Mouse (Mus musculus): ENCODE results near the gene Kmt2b. TPM values are rescaled to one million over a fixed set of nuclear protein-coding genes. Genes with fewer than 3 reads are reported as not detected.

Kmt2b gene
- total and polyA plus RNA-seq, 3 experiments, result 8.4 to 32.8 (median 17.2) TPM

- no peaks in the 10 kb centered on the region for H3K27me3 ChIP-seq (replicated peaks)
Observed at GRCm38 (mm10) chr7:30585170-30585569, 3.4 kb downstream of the Kmt2b start.

GRCm38 (mm10) chr7:30584339-30584738, 4.2 kb downstream of the Kmt2b start:
- Histone ChIP-seq H3K4me2 (ENCODE audit: insufficient read depth, low read depth, poor library complexity, severe bottlenecking) (no peak overlapping the region), H3K36me3 (replicated peaks in 1 of 2; ENCODE audit: control insufficient read depth in 1 of 2, insufficient read depth in 1 of 2, low read length in 1 of 2) (peaks cover 75 to 78% of the 10 kb centered on the region in 2 experiments), H3K9me3 (replicated peaks; ENCODE audit: low read length) (no peaks in the 10 kb centered on the region), H3K27ac (ENCODE audit: insufficient read depth, low read depth) (no peak overlapping the region), H3K4me3 (replicated peaks in 1 of 3; ENCODE audit: low read depth in 2 of 3, low read length in 2 of 3, poor library complexity in 1 of 3) (no peak overlapping the region), H3K9ac (ENCODE audit: insufficient read depth, low read depth) (no peak overlapping the region), H3K4me1 (ENCODE audit: control insufficient read depth in 1 of 2, insufficient read depth in 2 of 2) (peaks cover 3 to 14% of the 10 kb centered on the region in 2 experiments; a peak in 3 of 4 replicates), H3K27me3 (replicated peaks) (no peaks in the 10 kb centered on the region), H3K79me2 (replicated peaks; ENCODE audit: control insufficient read depth, extremely low read depth, insufficient read depth, poor library complexity, severe bottlenecking) (peaks cover 27% of the 10 kb centered on the region)
- in situ Hi-C loops (cut with MboI; ENCODE audit: low pct_ligation_motif_present, low pct_unique_long_range_greater_than_20kb, low sequenced_read_pairs), result no loop called here
- dilution Hi-C loops (cut with MboI; ENCODE audit: extremely low pct_ligation_motif_present, extremely low pct_unique_long_range_greater_than_20kb, low sequenced_read_pairs), result no loop called here
- no peak for DNase-seq (ENCODE audit: extremely low read depth)
- TF ChIP-seq POLR2AphosphoS2 (IDR thresholded peaks at IDR 0.05; ENCODE audit: low read depth, low read length), result no peak

More at GRCm38 (mm10) chr7:30585170-30585569, 3.4 kb downstream of the Kmt2b start:
- TF ChIP-seq ZMIZ1 (IDR thresholded peaks at IDR 0.05; ENCODE audit: low read depth, low read length), result no peak
- no peak for TF ChIP-seq POLR2A (IDR thresholded peaks at IDR 0.05; ENCODE audit: low read depth, low read length)
- no peak for TF ChIP-seq IRF4 (IDR thresholded peaks at IDR 0.05; ENCODE audit: low read depth, low read length)
- TF ChIP-seq MXI1 (IDR thresholded peaks at IDR 0.05; ENCODE audit: low read depth, low read length), result no peak
- TF ChIP-seq MAX (IDR thresholded peaks at IDR 0.05; ENCODE audit: low read length), result no peak
- no peak for TF ChIP-seq JUND (conservative IDR thresholded peaks at IDR 0.05; ENCODE audit: low read depth, low read length)
- TF ChIP-seq USF1 (IDR thresholded peaks at IDR 0.05; ENCODE audit: low read depth, low read length), result no peak
- no peak for TF ChIP-seq JUN (IDR thresholded peaks at IDR 0.05; ENCODE audit: insufficient read depth, low read depth, low read length)
- TF ChIP-seq RCOR1 (conservative IDR thresholded peaks at IDR 0.05; ENCODE audit: low read depth, low read length), result no peak
- TF ChIP-seq TBP (conservative IDR thresholded peaks at IDR 0.05; ENCODE audit: low read depth, low read length), result no peak
- no peak for TF ChIP-seq NELFE (IDR thresholded peaks at IDR 0.05; ENCODE audit: low read depth, low read length)
- no peak for TF ChIP-seq UBTF (IDR thresholded peaks at IDR 0.05; ENCODE audit: low read depth, low read length)
- Histone ChIP-seq H3K4me2 (ENCODE audit: insufficient read depth, low read depth, poor library complexity, severe bottlenecking) (no peak overlapping the region), H3K79me2 (replicated peaks; ENCODE audit: control insufficient read depth, extremely low read depth, insufficient read depth, poor library complexity, severe bottlenecking) (peaks cover 31% of the 10 kb centered on the region), H3K27ac (ENCODE audit: insufficient read depth, low read depth) (no peak overlapping the region), H3K4me1 (ENCODE audit: control insufficient read depth in 1 of 2, insufficient read depth in 2 of 2) (peaks cover 3 to 18% of the 10 kb centered on the region in 2 experiments; a peak in 3 of 4 replicates), H3K9ac (ENCODE audit: insufficient read depth, low read depth) (no peak overlapping the region), H3K4me3 (replicated peaks in 1 of 3; ENCODE audit: low read depth in 2 of 3, low read length in 2 of 3, poor library complexity in 1 of 3) (no peak overlapping the region), H3K36me3 (replicated peaks in 1 of 2; ENCODE audit: control insufficient read depth in 1 of 2, insufficient read depth in 1 of 2, low read length in 1 of 2) (peaks cover 67 to 74% of the 10 kb centered on the region in 2 experiments), H3K9me3 (replicated peaks; ENCODE audit: low read length) (no peaks in the 10 kb centered on the region)
- dilution Hi-C loops (cut with MboI; ENCODE audit: extremely low pct_ligation_motif_present, extremely low pct_unique_long_range_greater_than_20kb, low sequenced_read_pairs), result no loop called here
- in situ Hi-C loops (cut with MboI; ENCODE audit: low pct_ligation_motif_present, low pct_unique_long_range_greater_than_20kb, low sequenced_read_pairs), result no loop called here
- no peak for DNase-seq (ENCODE audit: extremely low read depth)

GRCm38 (mm10) chr7:30581547-30581946, 7.0 kb downstream of the Kmt2b start:
- Histone ChIP-seq H3K27ac (ENCODE audit: insufficient read depth, low read depth) (no peak overlapping the region), H3K9ac (ENCODE audit: insufficient read depth, low read depth) (no peak overlapping the region), H3K27me3 (replicated peaks) (no peaks in the 10 kb centered on the region), H3K4me2 (ENCODE audit: insufficient read depth, low read depth, poor library complexity, severe bottlenecking) (no peak overlapping the region), H3K79me2 (replicated peaks; ENCODE audit: control insufficient read depth, extremely low read depth, insufficient read depth, poor library complexity, severe bottlenecking) (peaks cover 7% of the 10 kb centered on the region), H3K4me3 (replicated peaks in 1 of 3; ENCODE audit: low read depth in 2 of 3, low read length in 2 of 3, poor library complexity in 1 of 3) (no peak overlapping the region), H3K9me3 (replicated peaks; ENCODE audit: low read length) (no peaks in the 10 kb centered on the region), H3K4me1 (ENCODE audit: control insufficient read depth in 1 of 2, insufficient read depth in 2 of 2) (peaks cover under 1 to 4% of the 10 kb centered on the region in 2 experiments; a peak in 2 of 4 replicates), H3K36me3 (replicated peaks in 1 of 2; ENCODE audit: control insufficient read depth in 1 of 2, insufficient read depth in 1 of 2, low read length in 1 of 2) (peaks cover 98% of the 10 kb centered on the region in 2 experiments)
- dilution Hi-C loops (cut with MboI; ENCODE audit: extremely low pct_ligation_motif_present, extremely low pct_unique_long_range_greater_than_20kb, low sequenced_read_pairs), result no loop called here
- TF ChIP-seq CHD2 (IDR thresholded peaks at IDR 0.05; ENCODE audit: low read length) (no peak), RCOR1 (conservative IDR thresholded peaks at IDR 0.05; ENCODE audit: low read depth, low read length) (no peak), SIN3A (IDR thresholded peaks at IDR 0.05; ENCODE audit: low read length) (no peak), BHLHE40 (IDR thresholded peaks at IDR 0.05; ENCODE audit: low read depth, low read length) (no peak), POLR2A (IDR thresholded peaks at IDR 0.05; ENCODE audit: low read depth, low read length) (no peak), KAT2A (IDR thresholded peaks at IDR 0.05; ENCODE audit: insufficient replicate concordance, low read length) (no peak), NELFE (IDR thresholded peaks at IDR 0.05; ENCODE audit: low read depth, low read length) (no peak), MAFK (IDR thresholded peaks at IDR 0.05; ENCODE audit: insufficient replicate concordance, low read length) (no peak), SMC3 (IDR thresholded peaks at IDR 0.05; ENCODE audit: low read depth, low read length) (no peak), JUN (IDR thresholded peaks at IDR 0.05; ENCODE audit: insufficient read depth, low read depth, low read length) (no peak), ETS1 (conservative IDR thresholded peaks at IDR 0.05; ENCODE audit: low read depth, low read length) (no peak)
- DNase-seq (ENCODE audit: extremely low read depth), result no peak
- in situ Hi-C loops (cut with MboI; ENCODE audit: low pct_ligation_motif_present, low pct_unique_long_range_greater_than_20kb, low sequenced_read_pairs), result no loop called here
